Mouse (Mus musculus) gastrocnemius, postnatal 36 days (tissue): Measurements from ENCODE around the gene Mlh1. TPM values are rescaled to one million over a fixed set of nuclear protein-coding genes. Genes with fewer than 3 reads are reported as not detected.

Experiments
- total RNA-seq, 2 experiments: library from RNA; stranded (reverse); gene quantifications; 2 replicates each; pipeline ENCODE4 v1.2.3; 2021

Gene Mlh1
- total RNA-seq, 2 experiments from 2014 or later: 4.9 to 8.4 TPM

Other genes starting within 250 kb of the Mlh1 start
- 1 to 10 TPM; 3.2 to 6.8 TPM for gene Ccrl2, start 214.3 kb downstream of the Mlh1 start, total RNA-seq
- 10 to 100 TPM; 63.9 to 69.2 TPM for gene Lrrfip2, start 154.2 kb downstream of the Mlh1 start, total RNA-seq
- 10 to 100 TPM; 16.1 to 22.4 TPM for gene Epm2aip1, start 138 bp upstream of the Mlh1 start, total RNA-seq
- not detected for gene Trank1, start 39.9 kb upstream of the Mlh1 start, total RNA-seq
- under 1 TPM; 0.30 to 0.38 TPM for gene Dclk3, start 167.3 kb upstream of the Mlh1 start, total RNA-seq